Mouse (Mus musculus) intestine, postnatal 0 days (tissue): Measurements from ENCODE around the gene Cdh1. TPM values are rescaled to one million over a fixed set of nuclear protein-coding genes. Genes with fewer than 3 reads are reported as not detected.

Experiments used
- ATAC-seq: fragments of 200-750 bp; cut with Nextera tagmentation; 2 replicates; pipeline ENCODE4 v1.8.0; 2017; ENCODE audit warnings: mild to moderate bottlenecking, moderate TSS enrichment, moderate library complexity
- H3K27ac ChIP-seq: fragments of 300-500 bp; sonication (generic); 2 replicates; pipeline ENCODE4 v1.5.1; 2014; ENCODE audit warnings: mild to moderate bottlenecking, low read depth, low read length, moderate library complexity
- H3K27me3 ChIP-seq: fragments of 300-500 bp; sonication (generic); replicated peaks from 2 replicates; pipeline ENCODE4 v1.6.1; 2014; ENCODE audit warnings: low read length, mixed read lengths; ENCODE audit not compliant: control insufficient read depth, insufficient read depth
- H3K36me3 ChIP-seq: fragments of 300-500 bp; sonication (generic); 2 replicates; pipeline ENCODE4 v1.6.1; 2014; ENCODE audit warnings: mild to moderate bottlenecking, moderate library complexity; ENCODE audit not compliant: control insufficient read depth, insufficient read depth
- H3K4me1 ChIP-seq: fragments of 300-500 bp; sonication (generic); replicated peaks from 2 replicates; pipeline ENCODE4 v1.6.1; 2014; ENCODE audit warnings: antibody characterized with exemption, low read length, mixed read lengths; ENCODE audit not compliant: control insufficient read depth, insufficient read depth
- H3K4me2 ChIP-seq: fragments of 300-500 bp; sonication (generic); replicated peaks from 2 replicates; pipeline ENCODE4 v1.6.1; 2014; ENCODE audit warnings: low read depth, mild to moderate bottlenecking, moderate library complexity
- H3K4me3 ChIP-seq: fragments of 300-500 bp; sonication (generic); 2 replicates; pipeline ENCODE4 v1.5.1; 2014; ENCODE audit warnings: low read depth, low read length
- H3K9ac ChIP-seq: fragments of 300-500 bp; sonication (generic); 2 replicates; pipeline ENCODE4 v1.6.1; 2014; ENCODE audit warnings: mild to moderate bottlenecking, low read depth, low read length
- H3K9me3 ChIP-seq: fragments of 300-500 bp; sonication (generic); 2 replicates; pipeline ENCODE4 v1.6.1; 2016; ENCODE audit warnings: mixed run types; ENCODE audit not compliant: control insufficient read depth
- CTCF ChIP-seq: sonication (generic); IDR thresholded peaks from 2 replicates; pipeline ENCODE4 v1.5.1; 2016; ENCODE audit warnings: low read depth, mild to moderate bottlenecking, control low read depth, antibody characterized with exemption, moderate library complexity
- WGBS: fragments of 180-500 bp; shearing (Covaris S2); extraction: QIAGEN DNeasy Blood & Tissue Kit; methylation state at CpG from one replicate; pipeline ENCODE4 v1.1.7; 2014; 5-methylcytosine and 5-hydroxymethylcytosine counted together
- polyA plus RNA-seq: library from polyadenylated mRNA; unstranded; fragments of >200 nt; fragmentation: Nextera tagmentation; extraction: Ambion mirVana; gene quantifications from 2 replicates; pipeline ENCODE4 v1.2.1, GENCODE M21; 2015

Cdh1 gene
- polyA plus RNA-seq, 1 experiment from 2014 or later = 82.1 TPM

GRCm38 (mm10) chr8:106701360-106701759, 98.2 kb downstream of the Cdh1 start:
- TF ChIP-seq CTCF = no peak
- 85% methylated on average over 3 of the region's 3 CpGs for WGBS
- H3K36me3 ChIP-seq = peaks cover 40% of the 10 kb centered on the region
- no peak overlapping the region for H3K9ac ChIP-seq
- H3K4me2 ChIP-seq = no peak overlapping the region
- no peak overlapping the region for H3K4me3 ChIP-seq
- no peak for ATAC-seq
- H3K27me3 ChIP-seq = no peaks in the 10 kb centered on the region
- H3K4me1 ChIP-seq = no peaks in the 10 kb centered on the region
- H3K9me3 ChIP-seq = no peaks in the 10 kb centered on the region
- H3K27ac ChIP-seq = no peak overlapping the region

GRCm38 (mm10) chr8:106704199-106704900, 101.2 kb downstream of the Cdh1 start:
- Histone ChIP-seq H3K4me1 (no peaks in the 10 kb centered on the region), H3K9ac (no peak overlapping the region), H3K4me3 (no peak overlapping the region), H3K27me3 (no peaks in the 10 kb centered on the region), H3K9me3 (no peaks in the 10 kb centered on the region), H3K36me3 (peaks cover 14% of the 10 kb centered on the region; the same call in 1 of the 2 replicates), H3K4me2 (no peak overlapping the region), H3K27ac (peak overlapping the region; percentile 57)
- peak; percentile 28 for ATAC-seq
- WGBS = 73% methylated on average over 9 of the region's 9 CpGs
- no peak for TF ChIP-seq CTCF

GRCm38 (mm10) chr8:106704901-106705321, 101.8 kb downstream of the Cdh1 start:
- Histone ChIP-seq H3K4me2 (no peak overlapping the region), H3K4me3 (no peak overlapping the region), H3K36me3 (peaks cover 8% of the 10 kb centered on the region; the same call in 1 of the 2 replicates), H3K9ac (no peak overlapping the region), H3K27ac (peak overlapping the region; percentile 57; the same call in 1 of the 2 replicates), H3K4me1 (no peaks in the 10 kb centered on the region), H3K27me3 (no peaks in the 10 kb centered on the region), H3K9me3 (no peaks in the 10 kb centered on the region)
- TF ChIP-seq CTCF = no peak
- 50% methylated on average over 9 of the region's 9 CpGs for WGBS
- peak; percentile 64 for ATAC-seq

- no peak overlapping the region for H3K27ac ChIP-seq
- no peak overlapping the region for H3K4me2 ChIP-seq
- H3K36me3 ChIP-seq = no peaks in the 10 kb centered on the region; the same call in 1 of the 2 replicates
- TF ChIP-seq CTCF = no peak
- WGBS = 82% methylated on average over 6 of the region's 6 CpGs
- H3K4me1 ChIP-seq = no peaks in the 10 kb centered on the region
- no peak overlapping the region for H3K4me3 ChIP-seq
- no peaks in the 10 kb centered on the region for H3K9me3 ChIP-seq
- no peak overlapping the region for H3K9ac ChIP-seq
- ATAC-seq = no peak
- no peaks in the 10 kb centered on the region for H3K27me3 ChIP-seq
These were observed 103.0 kb downstream of the Cdh1 start for GRCm38 (mm10) chr8:106706194-106706593.

GRCm38 (mm10) chr8:106710002-106710401, 106.9 kb downstream of the Cdh1 start:
- ATAC-seq = no peak
- Histone ChIP-seq H3K27ac (no peak overlapping the region), H3K9ac (no peak overlapping the region), H3K4me2 (no peak overlapping the region), H3K36me3 (no peaks in the 10 kb centered on the region), H3K4me3 (no peak overlapping the region), H3K4me1 (no peaks in the 10 kb centered on the region), H3K27me3 (no peaks in the 10 kb centered on the region), H3K9me3 (no peaks in the 10 kb centered on the region)
- no peak for TF ChIP-seq CTCF
- WGBS = 96% methylated on average over 2 of the region's 2 CpGs

GRCm38 (mm10) chr8:106712487-106712886, 109.3 kb downstream of the Cdh1 start:
- Histone ChIP-seq H3K27me3 (no peaks in the 10 kb centered on the region), H3K9me3 (no peaks in the 10 kb centered on the region), H3K9ac (no peak overlapping the region), H3K4me2 (no peak overlapping the region), H3K36me3 (0 out of 2 replicates have a peak, but pooled peaks cover 5% of the 10 kb centered on the region), H3K4me3 (no peak overlapping the region), H3K27ac (no peak overlapping the region), H3K4me1 (no peaks in the 10 kb centered on the region)
- TF ChIP-seq CTCF = no peak
- 86% methylated on average over 3 of the region's 3 CpGs for WGBS
- ATAC-seq = no peak
